Mouse (Mus musculus) hindbrain, embryonic 16.5 days (tissue): Measurements from ENCODE around the gene Thra. TPM values are rescaled to one million over a fixed set of nuclear protein-coding genes. Genes with fewer than 3 reads are reported as not detected.

Source experiments
- ATAC-seq: fragments of 200-750 bp; cut with Nextera tagmentation; 2 replicates; pipeline ENCODE4 v1.8.0; 2017; ENCODE audit warnings: moderate TSS enrichment, moderate library complexity
- H3K27ac ChIP-seq: fragments of 300-500 bp; sonication (generic); 2 replicates; pipeline ENCODE4 v1.5.1; 2014; ENCODE audit warnings: low read depth, mild to moderate bottlenecking, control low read depth, low read length, moderate library complexity
- H3K27me3 ChIP-seq: fragments of 300-500 bp; sonication (generic); replicated peaks from 2 replicates; pipeline ENCODE4 v1.6.1; 2014; ENCODE audit warnings: low read length; ENCODE audit not compliant: control insufficient read depth, insufficient read depth
- H3K36me3 ChIP-seq: fragments of 300-500 bp; sonication (generic); 2 replicates; pipeline ENCODE4 v1.6.1; 2014; ENCODE audit warnings: mild to moderate bottlenecking, low read length, moderate library complexity, mixed read lengths; ENCODE audit not compliant: control insufficient read depth, insufficient read depth
- H3K4me1 ChIP-seq: fragments of 300-500 bp; sonication (generic); 2 replicates; pipeline ENCODE4 v1.6.1; 2014; ENCODE audit warnings: low read depth, low read length; ENCODE audit not compliant: control insufficient read depth, insufficient read depth
- H3K4me2 ChIP-seq: fragments of 300-500 bp; sonication (generic); 2 replicates; pipeline ENCODE4 v1.6.1; 2014; ENCODE audit warnings: mild to moderate bottlenecking, low read length, control low read depth, moderate library complexity
- H3K4me3 ChIP-seq: fragments of 300-500 bp; sonication (generic); 2 replicates; pipeline ENCODE4 v1.5.1; 2014; ENCODE audit warnings: mild to moderate bottlenecking, low read length, control low read depth, moderate library complexity
- H3K9ac ChIP-seq: fragments of 300-500 bp; sonication (generic); 2 replicates; pipeline ENCODE4 v1.6.1; 2014; ENCODE audit warnings: low read depth, mild to moderate bottlenecking, control low read depth, low read length, moderate library complexity
- H3K9me3 ChIP-seq: fragments of 300-500 bp; sonication (generic); 2 replicates; pipeline ENCODE4 v1.6.1; 2014; ENCODE audit warnings: mild to moderate bottlenecking, low read length, moderate library complexity; ENCODE audit not compliant: control insufficient read depth
- WGBS: fragments of 180-500 bp; shearing (Covaris S2); extraction: QIAGEN DNeasy Blood & Tissue Kit; methylation state at CpG from one replicate; pipeline ENCODE4 v1.1.7; 2014; 5-methylcytosine and 5-hydroxymethylcytosine counted together
- polyA plus RNA-seq: library from polyadenylated mRNA; unstranded; fragments of >200 nt; fragmentation: Nextera tagmentation; extraction: Ambion mirVana; gene quantifications from 2 replicates; pipeline ENCODE4 v1.2.1, GENCODE M21; 2015

Thra gene
- polyA plus RNA-seq, 1 experiment from 2014 or later = 144 TPM

- H3K9me3 ChIP-seq = no peaks in the 10 kb centered on the region
- H3K4me2 ChIP-seq = peak overlapping the region; percentile 57
- H3K36me3 ChIP-seq = no peaks in the 10 kb centered on the region
- peaks cover 79% of the 10 kb centered on the region for H3K4me1 ChIP-seq
- peak overlapping the region; percentile 27 for H3K4me3 ChIP-seq
- H3K27me3 ChIP-seq = no peaks in the 10 kb centered on the region
- no peak for ATAC-seq
- WGBS = 11% methylated on average over 6 of the region's 6 CpGs
- H3K9ac ChIP-seq = peak overlapping the region; percentile 60
- H3K27ac ChIP-seq = peak overlapping the region; percentile 94
Measured at GRCm38 (mm10) chr11:98747804-98748505, 7.5 kb downstream of the Thra start.

- Histone ChIP-seq H3K27ac (peak overlapping the region; percentile 94), H3K27me3 (no peaks in the 10 kb centered on the region), H3K4me2 (peak overlapping the region; percentile 57), H3K9me3 (no peaks in the 10 kb centered on the region), H3K4me1 (peaks cover 78% of the 10 kb centered on the region), H3K4me3 (peak overlapping the region; percentile 27), H3K36me3 (peaks cover 2% of the 10 kb centered on the region; the same call in 1 of the 2 replicates), H3K9ac (peak overlapping the region; percentile 60)
- no peak for ATAC-seq
- WGBS = 4% methylated on average over 12 of the region's 15 CpGs
Measured at GRCm38 (mm10) chr11:98748506-98749416, 8.3 kb downstream of the Thra start.

GRCm38 (mm10) chr11:98749716-98750115, 9.3 kb downstream of the Thra start:
- H3K27me3 ChIP-seq = no peaks in the 10 kb centered on the region
- WGBS = 12% methylated on average over 5 of the region's 5 CpGs
- peak overlapping the region; percentile 60 for H3K9ac ChIP-seq
- H3K4me2 ChIP-seq = peak overlapping the region; percentile 57
- H3K27ac ChIP-seq = peak overlapping the region; percentile 94
- peaks cover 77% of the 10 kb centered on the region for H3K4me1 ChIP-seq
- no peaks in the 10 kb centered on the region for H3K9me3 ChIP-seq
- H3K36me3 ChIP-seq = peaks cover 8% of the 10 kb centered on the region; the same call in 1 of the 2 replicates
- ATAC-seq = no peak
- peak overlapping the region; percentile 27; the same call in 1 of the 2 replicates for H3K4me3 ChIP-seq

GRCm38 (mm10) chr11:98750351-98751201, 10.1 kb downstream of the Thra start:
- Histone ChIP-seq H3K4me3 (peak overlapping the region; percentile 8; the same call in 1 of the 2 replicates), H3K36me3 (peaks cover 8% of the 10 kb centered on the region; the same call in 1 of the 2 replicates), H3K9ac (peak overlapping the region; percentile 60), H3K9me3 (no peaks in the 10 kb centered on the region), H3K4me2 (peak overlapping the region; percentile 57), H3K4me1 (peaks cover 72% of the 10 kb centered on the region), H3K27ac (peak overlapping the region; percentile 94), H3K27me3 (no peaks in the 10 kb centered on the region)
- 12% methylated on average over 17 of the region's 17 CpGs for WGBS
- ATAC-seq = peak; percentile 75

- H3K9ac ChIP-seq = peak overlapping the region; percentile 60
- WGBS = 17% methylated on average over 6 of the region's 6 CpGs
- H3K9me3 ChIP-seq = no peaks in the 10 kb centered on the region
- ATAC-seq = no peak
- H3K4me3 ChIP-seq = no peak overlapping the region; the same call in 1 of the 2 replicates
- H3K4me2 ChIP-seq = peak overlapping the region; percentile 57
- peak overlapping the region; percentile 94 for H3K27ac ChIP-seq
- peaks cover 69% of the 10 kb centered on the region for H3K4me1 ChIP-seq
- H3K27me3 ChIP-seq = no peaks in the 10 kb centered on the region
- peaks cover 13% of the 10 kb centered on the region; the same call in 1 of the 2 replicates for H3K36me3 ChIP-seq
Measured at GRCm38 (mm10) chr11:98751221-98751782, 10.9 kb downstream of the Thra start.

- Histone ChIP-seq H3K36me3 (peaks cover 22% of the 10 kb centered on the region), H3K27me3 (no peaks in the 10 kb centered on the region), H3K4me2 (no peak overlapping the region), H3K4me3 (no peak overlapping the region), H3K27ac (no peak overlapping the region; the same call in 1 of the 2 replicates), H3K9me3 (no peaks in the 10 kb centered on the region), H3K9ac (no peak overlapping the region), H3K4me1 (peaks cover 58% of the 10 kb centered on the region)
- 84% methylated on average over 10 of the region's 10 CpGs for WGBS
- no peak for ATAC-seq
Measured at GRCm38 (mm10) chr11:98752562-98753140, 12.2 kb downstream of the Thra start.

- H3K9me3 ChIP-seq = no peaks in the 10 kb centered on the region
- H3K27me3 ChIP-seq = no peaks in the 10 kb centered on the region
- 89% methylated on average over 5 of the region's 5 CpGs for WGBS
- H3K4me1 ChIP-seq = peaks cover 52% of the 10 kb centered on the region
- no peak overlapping the region for H3K27ac ChIP-seq
- H3K4me3 ChIP-seq = no peak overlapping the region
- no peak for ATAC-seq
- H3K4me2 ChIP-seq = no peak overlapping the region
- H3K9ac ChIP-seq = no peak overlapping the region
- peaks cover 23% of the 10 kb centered on the region for H3K36me3 ChIP-seq
Measured at GRCm38 (mm10) chr11:98753264-98753663, 12.8 kb downstream of the Thra start.

- Histone ChIP-seq H3K9ac (no peak overlapping the region), H3K27me3 (no peaks in the 10 kb centered on the region), H3K27ac (peak overlapping the region; percentile 74), H3K36me3 (peaks cover 27% of the 10 kb centered on the region), H3K4me1 (peaks cover 43% of the 10 kb centered on the region), H3K4me3 (no peak overlapping the region), H3K9me3 (no peaks in the 10 kb centered on the region), H3K4me2 (no peak overlapping the region)
- peak; percentile 7; the same call in 1 of the 2 replicates for ATAC-seq
- WGBS = 64% methylated on average over 9 of the region's 9 CpGs
Measured at GRCm38 (mm10) chr11:98754151-98754620, 13.7 kb downstream of the Thra start.
